Mouse (Mus musculus) urinary bladder, postnatal 4 days (tissue): ENCODE data around the gene Afmid.
"Not testable (repeated sequence)": the region's sequence is repeated elsewhere in the genome, so short reads cannot be mapped to it uniquely, and the experiment has no call there.

ENCODE experiments used
- DNase-seq, 2 experiments: peaks; one replicate each; pipeline ENCODE4 v3.0.0; 2021 to 2022; ENCODE audit warnings: low spot score in 2 of 2

The Afmid gene

DNA sequence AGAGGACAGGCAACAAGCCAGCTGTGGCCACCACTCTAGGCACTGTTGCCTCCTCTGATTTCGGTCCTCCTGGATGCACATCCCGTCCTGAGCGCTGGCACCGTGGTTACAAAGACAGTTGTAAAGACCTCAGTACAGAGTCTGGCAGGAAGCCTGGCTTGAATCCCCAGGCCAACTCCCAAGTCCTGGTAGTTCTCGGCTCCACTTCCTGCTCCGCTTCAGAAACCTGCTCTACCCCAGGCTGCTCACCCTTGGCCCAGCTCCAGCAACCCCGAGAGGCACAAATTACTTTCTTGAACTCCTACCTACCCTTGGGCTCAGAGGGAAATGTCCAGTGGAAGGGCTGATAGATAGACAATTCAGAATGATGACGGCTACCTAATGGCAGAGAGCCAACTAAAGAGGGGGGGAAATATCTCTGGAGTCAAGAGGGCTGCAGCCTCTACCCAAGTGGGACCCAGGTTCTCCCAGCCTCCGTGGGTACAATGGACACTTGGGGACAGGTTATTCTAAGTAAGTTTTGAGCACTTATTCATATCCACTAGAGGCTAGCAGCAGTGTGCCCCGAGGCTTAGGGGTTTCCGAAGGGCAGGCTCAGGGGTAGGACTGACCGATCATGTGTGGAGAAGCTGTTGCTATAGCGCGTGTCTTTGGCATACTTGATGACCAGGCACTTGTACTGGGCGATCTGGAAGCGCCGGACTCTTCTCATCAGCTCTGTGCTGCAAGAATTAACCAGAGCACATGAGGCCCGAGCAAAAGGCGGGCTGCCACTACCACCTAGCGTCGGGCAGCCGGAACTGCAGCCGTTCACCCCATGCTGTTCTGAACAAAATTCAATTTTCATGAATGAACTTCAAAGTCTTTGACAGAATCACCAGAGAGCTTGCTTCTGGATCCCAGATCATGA lies 1.4 kb upstream of the Afmid start:
- peak; percentile 73 to 83 for DNase-seq

DNA sequence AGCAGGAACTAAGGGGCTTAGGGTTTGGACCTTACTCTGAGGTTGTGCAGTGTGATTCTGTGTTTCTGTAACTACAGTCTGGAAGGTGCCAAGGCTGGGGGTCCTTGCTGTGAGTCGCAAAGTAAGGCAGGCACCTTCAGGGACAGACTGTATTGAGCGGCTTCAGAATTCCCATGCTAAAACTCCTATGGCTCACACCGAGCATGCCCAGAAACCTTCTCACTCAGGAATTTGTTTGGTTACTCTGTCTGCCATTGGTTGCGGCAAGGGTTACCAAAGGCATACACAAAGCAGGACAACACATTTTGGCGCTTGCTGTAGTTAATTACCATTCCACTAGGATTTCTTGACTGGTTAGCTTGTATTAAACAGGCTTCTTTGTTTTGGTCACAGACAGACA lies 440 bp downstream of the Afmid start:
- no peak for DNase-seq

DNA sequence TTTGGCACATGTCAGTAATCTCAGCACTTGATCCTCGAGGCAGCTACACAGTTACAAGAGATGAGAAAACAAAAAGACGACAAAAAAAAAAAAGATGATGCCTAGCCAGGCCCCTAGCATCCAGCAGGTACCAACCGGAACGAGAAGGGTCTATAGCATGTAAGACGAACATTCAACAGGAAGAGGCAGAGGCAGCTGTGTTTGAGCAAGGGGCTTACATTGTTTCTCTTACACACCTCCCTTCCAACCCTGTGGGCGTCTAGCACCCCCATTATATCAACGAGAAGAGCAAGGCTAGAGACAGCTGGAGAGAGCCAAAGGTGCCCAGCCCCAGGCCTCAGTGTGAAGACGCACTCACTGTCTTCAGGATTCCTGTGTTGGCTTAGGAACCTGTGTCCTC lies 1.2 kb downstream of the Afmid start:
- no peak for DNase-seq

DNA sequence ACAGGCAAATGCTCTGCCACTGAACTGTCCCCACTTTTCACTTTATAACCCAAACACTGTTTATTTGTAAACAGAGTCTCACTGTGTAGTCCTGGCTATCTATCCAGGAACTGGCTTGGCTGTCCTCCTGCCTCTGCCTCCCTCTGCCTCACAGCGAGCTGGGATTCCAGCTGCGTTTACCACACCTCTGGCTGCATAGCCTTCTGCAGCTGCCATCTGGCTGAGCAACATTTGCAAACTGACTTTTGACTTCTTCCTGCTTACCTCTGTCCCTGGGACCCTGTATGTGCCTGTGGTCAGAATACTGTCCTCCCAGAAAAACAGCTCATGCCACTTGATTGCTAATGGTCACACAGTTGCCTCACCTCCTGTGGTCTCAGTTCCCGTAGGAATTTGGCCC lies 1.7 kb downstream of the Afmid start:
- no peak for DNase-seq

DNA sequence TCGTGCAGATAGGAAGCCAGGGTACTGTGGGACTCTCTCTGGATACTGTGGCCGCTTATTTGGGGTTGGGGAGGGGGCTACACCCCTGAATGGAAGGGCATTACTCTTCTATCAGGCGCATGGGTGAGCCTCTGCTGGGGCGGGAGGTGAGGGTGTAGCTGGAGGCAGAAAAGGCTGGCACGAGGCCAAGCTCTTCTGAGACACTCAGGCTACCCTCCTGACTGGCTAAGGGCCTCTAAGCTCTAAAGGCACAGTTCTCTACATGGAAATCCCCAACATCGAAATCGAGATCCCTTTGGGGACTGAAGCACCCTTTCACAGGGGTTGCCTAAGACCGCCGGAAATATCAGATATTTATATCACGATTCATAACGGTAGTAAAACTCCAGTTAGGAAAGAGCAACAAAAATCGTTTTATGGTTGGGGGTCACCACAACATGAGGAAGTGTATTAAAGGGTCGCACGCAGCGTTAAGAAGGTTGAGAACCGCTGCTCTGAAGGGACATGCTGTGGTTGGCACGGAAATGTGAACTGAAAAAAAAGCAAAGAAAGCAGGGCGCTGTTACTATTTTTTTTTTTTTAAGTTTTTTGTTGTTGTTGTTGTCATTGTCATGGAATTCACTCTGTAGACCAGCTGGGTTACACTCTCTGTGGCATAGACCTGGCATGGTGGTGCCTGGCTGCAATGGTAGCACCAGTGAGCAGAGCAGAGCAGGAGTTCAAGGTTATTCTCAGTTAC lies 2.6 kb downstream of the Afmid start:
- no peak for DNase-seq

DNA sequence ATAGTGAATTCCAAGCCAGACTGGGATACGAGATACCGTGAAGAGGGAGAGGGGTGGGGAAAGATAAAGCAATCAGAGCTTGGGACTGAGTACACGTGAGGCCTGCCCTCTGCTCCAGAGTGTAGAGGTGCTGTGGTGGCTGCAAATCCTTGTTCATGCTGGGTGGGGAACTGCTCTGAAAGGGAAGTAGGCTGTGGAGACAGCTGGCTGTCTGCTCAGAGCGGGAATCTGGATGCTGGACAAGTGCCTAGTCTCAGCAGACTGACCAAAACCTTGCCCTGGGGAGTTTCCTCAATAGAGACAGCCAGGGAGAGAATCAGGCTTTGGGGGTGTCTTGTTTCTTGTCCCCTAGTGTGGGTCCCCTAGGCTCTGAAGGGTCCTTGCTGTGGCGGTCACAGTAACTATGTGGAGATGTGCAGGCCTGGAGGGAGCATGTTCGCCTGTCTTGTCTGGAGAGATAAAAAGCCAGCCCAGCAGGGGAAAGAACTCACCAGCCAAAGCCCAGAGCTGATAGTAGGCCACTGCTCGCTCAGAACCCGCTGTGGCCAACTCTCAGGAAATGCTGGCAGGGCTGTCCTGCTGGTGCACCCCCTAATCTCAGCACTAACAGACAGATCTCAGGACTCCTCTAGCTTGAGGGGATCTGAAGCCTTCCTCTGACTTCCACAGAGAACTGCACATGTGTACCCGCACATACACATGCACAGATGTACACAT lies 3.3 kb downstream of the Afmid start:
- peak in 1 of 2 experiments; percentile 47 for DNase-seq

DNA sequence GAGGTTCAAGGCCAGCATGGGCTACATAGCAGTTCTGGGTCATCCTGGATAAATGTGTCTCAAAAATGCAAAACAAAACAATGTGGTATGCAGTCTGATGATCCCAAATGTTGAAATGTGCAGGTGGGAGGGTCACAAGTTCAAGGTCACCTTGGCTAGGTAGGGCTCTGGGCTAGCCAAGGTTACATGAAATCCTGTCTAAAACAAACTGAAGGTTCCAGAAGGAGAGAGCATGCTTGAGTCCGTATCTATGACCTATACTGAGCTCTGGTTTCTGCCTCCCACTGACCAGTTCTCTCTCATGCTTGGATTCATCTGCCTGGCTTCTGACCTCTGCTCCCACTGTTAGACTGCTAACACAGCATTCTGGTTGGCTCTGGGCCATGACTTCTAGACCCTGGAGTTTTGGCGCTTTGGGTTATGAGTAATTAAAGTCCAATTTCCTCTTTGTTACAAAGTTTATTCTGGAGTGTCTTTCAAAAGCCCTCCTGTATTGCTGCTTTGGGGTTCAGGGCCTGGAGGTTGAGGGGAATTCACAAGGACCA lies 4.0 kb downstream of the Afmid start:
- no peak for DNase-seq

DNA sequence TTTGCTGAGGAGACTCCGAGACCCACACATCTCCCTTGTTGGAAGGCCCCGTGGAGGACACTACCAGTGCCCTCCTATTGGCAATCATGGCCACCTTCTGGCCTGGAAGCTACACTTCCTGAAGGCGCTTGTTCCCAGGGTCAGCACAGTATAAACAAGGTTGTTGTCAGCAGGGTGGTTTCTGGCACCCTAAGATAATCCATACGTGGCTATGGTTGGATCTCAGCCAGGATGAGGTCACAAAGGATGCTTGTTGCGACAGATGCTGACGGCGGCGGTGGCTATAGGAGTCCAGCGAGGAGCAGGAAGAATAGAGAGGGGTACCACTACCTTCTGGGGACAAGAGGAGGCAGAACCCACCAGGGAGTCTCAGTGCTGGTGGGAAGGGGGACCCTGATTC lies 4.7 kb downstream of the Afmid start:
- no peak for DNase-seq

DNA sequence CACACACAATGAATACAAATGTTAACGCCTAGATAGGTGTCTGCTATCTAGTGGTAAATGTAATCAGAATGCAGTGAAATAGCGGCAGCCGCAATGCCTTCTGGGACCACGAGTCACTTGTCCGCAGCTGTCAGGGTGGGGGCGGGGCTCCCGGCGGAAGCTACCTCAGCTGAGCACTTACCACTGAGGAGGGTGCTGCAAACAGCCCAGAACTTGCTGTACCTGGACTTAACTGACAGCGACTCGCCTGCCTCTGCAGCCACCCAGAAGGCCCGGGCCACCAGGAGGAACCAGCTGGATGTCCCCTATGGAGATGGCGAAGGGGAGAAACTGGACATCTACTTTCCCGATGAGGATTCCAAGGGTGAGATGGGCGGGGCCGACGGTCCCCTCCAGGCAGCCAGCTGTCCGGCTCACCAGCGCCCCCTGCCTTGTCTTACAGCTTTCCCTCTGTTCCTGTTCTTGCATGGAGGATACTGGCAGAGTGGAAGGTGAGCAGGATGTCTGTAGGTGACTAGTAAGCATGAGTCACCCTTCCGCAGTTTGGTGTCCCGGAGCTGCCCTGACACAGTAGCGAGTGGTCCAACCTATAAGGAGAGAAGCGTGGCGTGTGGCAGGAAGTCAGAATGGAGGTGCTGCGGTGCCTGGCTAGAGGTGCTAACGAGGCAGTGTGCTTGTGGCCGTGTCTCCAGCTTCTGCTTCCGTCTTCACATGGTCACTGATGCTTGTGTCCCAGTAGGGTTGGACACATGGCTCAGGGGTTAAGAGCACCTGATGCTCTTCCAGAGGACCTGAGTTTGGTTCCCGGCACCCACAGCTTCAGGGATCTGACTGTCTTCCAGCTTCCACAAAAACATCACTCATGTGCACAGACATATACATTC lies 6.6 kb downstream of the Afmid start:
- peak; percentile 59 to 83 for DNase-seq

DNA sequence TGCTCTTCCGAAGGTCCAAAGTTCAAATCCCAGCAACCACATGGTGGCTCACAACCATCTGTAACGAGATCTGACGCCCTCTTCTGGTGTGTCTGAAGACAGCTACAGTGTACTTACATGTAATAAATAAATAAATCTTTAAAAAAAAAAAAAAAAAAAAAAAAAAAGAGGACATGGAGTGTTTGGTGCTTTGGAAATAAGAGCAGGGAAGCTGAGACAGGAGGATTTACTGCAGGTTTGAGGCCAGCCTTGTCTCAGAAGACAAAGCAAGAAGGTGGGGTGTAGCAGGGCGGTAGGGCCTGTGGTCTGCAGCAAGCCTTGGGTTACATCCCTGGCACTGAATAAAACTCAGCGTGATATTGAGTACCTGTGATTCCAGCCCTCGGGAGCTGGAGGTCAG lies 7.8 kb downstream of the Afmid start:
- not testable (repeated sequence) for DNase-seq

DNA sequence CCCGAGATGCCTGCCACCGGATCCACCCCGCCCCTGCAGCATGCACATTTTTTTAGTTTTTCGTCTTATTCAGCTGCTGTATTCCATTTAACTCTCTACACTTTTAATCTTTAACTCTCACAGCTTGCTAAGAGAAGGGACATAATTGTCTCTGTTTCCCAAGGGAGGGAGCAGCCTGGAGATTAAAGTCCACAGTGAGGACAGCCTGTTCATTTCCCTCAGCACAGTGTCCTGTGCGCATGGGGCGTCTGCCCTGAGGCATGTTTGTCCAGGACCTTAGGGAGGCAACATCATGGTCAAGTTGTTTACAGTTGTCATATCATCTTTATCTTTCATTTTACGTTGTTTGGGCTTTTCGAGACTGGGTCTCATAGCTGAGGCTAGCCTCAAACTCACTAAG lies 8.4 kb downstream of the Afmid start:
- no peak for DNase-seq

DNA sequence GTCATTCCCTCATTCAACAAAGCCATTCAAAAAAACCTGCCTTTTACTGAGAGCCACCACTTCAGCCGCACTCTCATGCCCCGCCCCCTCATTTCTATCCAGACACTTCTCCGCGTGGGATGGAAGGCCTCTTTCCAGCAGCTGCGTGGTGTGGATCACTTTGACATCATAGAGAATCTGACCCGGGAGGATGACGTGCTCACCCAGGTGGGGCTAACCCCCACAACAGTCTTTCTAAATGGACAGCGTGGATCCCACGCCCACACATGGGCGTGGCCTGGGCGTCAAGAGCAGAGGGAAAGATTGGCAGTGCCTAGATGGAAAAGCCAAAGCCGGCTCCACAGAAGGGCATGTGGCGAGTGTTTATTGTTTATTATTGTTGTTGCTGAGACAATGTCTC lies 10.6 kb downstream of the Afmid start:
- no peak for DNase-seq

DNA sequence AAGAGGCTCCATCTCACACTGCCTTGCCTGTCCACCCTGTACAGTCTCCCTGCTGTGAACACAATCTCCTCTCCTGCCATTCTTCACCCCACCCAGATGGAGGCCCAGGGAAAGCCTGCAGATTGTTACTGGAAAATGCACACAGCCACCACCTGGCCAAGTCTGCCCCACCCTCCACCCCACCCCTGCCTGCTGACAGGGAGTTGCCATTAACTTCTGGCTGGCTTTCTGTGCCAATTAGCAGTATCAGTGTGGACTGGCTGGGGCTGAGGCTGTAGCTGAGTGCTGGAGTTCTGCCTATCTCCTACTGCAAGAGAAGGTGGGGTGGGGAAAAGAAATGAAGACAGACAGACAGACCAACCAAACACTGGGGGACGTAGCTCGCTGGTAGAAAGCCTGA lies 12.8 kb downstream of the Afmid start:
- no peak for DNase-seq

DNA sequence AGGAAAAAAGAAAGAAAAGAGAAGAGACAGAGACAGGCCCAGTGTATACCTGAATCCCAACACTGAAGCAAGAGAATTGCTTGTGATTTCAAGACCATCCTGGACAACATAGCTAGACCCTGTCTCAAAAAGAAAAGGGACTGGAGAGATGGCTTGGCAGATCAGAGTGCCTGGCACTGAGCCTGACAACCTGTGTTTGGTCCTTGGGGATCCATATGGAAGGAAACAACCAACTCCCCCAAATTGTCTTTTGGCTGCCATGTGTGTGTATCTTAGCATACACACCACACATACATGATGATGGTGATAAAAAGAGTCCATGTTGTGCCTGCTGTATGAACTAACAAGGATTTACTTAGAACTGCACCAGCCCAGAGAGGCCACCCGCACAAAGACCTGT lies 13.3 kb downstream of the Afmid start:
- no peak for DNase-seq

DNA sequence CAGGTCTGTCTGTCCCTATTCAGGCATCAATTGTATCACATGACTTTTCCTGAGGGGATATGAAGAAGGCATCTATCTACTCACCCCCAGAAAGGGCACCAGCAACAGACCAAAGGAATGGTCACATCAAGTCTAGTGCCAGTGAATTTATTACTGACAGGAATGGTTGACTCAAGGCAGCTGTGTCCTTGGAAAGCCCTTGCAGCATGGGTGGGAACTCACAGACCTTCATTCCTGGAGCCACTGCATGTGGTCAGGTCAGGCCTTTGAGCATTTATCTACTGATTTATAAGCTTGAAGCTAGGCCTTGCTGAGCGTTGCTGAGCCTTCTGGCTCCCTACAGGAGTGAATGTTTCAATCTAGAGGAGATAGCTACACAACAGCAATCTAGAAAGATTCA lies 15.2 kb downstream of the Afmid start:
- no peak for DNase-seq

DNA sequence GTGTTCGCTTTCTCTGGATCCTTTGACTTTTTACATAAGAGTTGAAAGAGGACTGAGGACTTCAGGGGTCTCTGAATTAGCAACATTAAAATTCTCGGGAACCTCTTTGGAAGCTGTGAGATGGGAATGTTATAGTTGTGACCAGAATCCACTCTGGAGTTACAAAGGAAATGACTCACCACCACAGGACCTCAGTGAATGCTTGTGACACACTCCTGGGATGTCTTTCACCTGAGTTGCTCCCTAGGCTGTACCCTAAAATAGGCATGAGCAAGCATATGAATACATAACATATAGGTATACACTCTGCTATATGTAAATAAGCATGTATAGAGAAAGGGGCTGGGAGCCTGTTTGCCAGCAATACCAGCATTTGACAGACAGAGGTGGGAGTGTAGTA lies 17.7 kb downstream of the Afmid start:
- no peak for DNase-seq

DNA sequence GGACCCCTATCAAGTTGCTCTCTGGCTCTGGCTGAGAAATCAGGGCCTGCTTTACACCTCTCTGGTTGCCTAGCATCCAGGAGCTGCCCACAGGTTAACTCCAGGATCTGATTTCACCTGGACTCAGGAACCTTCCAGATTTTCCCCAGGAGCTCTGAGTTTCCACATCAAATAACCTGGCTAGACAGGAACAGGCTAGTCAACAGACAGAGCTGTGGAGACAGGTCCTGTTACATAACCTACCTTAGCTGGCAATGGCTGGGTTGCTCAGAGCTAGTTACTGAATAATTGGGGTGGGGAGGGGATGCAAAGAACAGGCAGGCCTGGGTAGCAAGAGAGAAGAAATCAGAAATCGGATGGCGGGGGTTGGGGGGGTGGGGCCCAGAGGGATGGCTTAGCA lies 19.3 kb downstream of the Afmid start:
- DNase-seq: no peak

DNA sequence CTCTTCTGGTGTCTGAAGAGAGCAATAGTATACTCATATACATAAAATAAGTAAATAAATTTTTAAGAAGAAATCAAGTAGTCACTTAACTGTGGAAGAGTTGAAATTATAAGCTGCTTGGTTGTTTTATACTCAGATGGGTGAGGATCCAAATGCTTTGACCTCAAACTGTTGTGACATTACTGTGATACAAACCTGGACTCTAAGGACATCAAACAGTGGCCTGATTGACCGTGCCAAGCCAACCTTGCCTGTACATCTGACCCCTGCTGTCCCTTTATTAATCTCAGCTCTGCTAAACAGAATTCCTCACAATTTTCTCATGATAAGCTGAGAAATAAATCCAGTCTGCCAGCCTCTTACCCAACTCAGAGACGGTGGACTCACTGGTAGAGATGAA lies 19.9 kb downstream of the Afmid start:
- DNase-seq: no peak

DNA sequence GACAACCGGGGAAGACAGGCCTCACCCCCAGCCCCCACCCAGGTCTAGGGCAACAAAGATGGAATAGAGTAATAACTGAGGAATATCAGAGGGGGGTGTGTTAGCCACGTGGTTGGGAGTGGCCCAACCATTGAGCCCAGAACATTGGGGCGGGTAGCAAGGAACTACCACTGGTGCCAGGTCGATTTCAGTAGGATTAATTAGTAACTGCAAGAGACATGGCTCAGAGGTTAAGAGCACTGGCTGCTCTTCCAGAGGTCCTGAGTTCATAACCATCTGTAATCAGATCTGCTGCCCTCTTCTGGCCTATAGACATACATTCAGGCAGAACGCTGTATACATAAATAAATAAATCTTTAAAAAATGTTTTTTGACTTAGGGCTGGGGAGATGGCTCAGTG lies 20.9 kb downstream of the Afmid start:
- DNase-seq: no peak

DNA sequence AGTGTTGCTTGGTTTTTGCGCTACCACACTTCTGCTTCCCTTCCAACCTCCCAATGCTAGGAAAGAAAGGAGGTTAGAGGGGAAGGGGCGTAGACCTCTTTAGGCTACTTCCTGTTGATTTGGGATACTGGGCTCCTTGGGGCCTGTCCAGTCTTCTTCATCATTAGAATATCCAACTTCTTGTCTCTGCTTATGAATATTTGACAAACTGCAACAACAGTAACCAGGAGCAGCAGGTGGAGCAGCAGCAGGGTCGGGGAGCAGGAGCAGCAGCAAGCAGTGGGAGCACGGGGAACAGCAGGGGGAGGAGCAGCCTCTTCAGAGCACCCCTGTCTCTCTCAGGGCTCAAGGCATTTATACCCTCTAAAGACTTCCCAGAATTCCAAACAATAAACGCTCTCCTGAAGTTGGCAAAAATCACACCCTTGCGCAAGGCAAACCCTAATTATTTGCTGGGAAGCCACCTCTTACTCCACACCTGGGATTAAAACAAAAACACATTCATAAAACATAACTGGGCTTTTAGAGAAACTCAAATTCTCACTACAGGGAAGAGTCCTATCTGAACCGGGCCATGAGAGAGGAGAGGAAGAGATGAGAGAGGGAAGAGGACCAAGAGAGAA lies 22.0 kb downstream of the Afmid start:
- DNase-seq: no peak
